ENCODE assay signal across 15 mouse cellular contexts in genomic region chr10:117103854-117104598, GRCm38 (mm10). TPM values are rescaled to one million over a fixed set of nuclear protein-coding genes. Genes with fewer than 3 reads are reported as not detected.
DNase-seq lines count a peak whose midpoint lies in the region; ATAC-seq and TF ChIP-seq lines count a peak whose summit lies in the region.
"Had no signal": no experiment of that assay in that cellular context is flagged by ENCODE, and none has a peak within 500 bp of the region (broad histone marks: within the 10 kb centered on the region; RNA-seq: fewer than 3 reads in every experiment).

No protein-coding gene starts in this region.

- H3K27me3 ChIP-seq in heart, postnatal 0 days (ENCODE audit: control insufficient read depth, insufficient read depth, low read length): no peaks in the 10 kb centered on the region
- no peaks in the 10 kb centered on the region for H3K27me3 ChIP-seq in intestine, embryonic 16.5 days (replicated peaks; ENCODE audit: control insufficient read depth, insufficient read depth, low read length)
- no peaks in the 10 kb centered on the region for H3K27me3 ChIP-seq in myocyte (ENCODE audit: control insufficient read depth, insufficient read depth, insufficient read length)
- H3K27me3 ChIP-seq: embryonic facial prominence, embryonic 13.5 days; limb, embryonic 15.5 days had no signal

- intact Hi-C loops in heart, postnatal 10 days (cut with DNase I): no loop called here
- intact Hi-C loops in left cerebral cortex, postnatal 36 days (cut with DNase I): no loop called here

- H3K27ac ChIP-seq in heart, postnatal 0 days (ENCODE audit: low read depth): peak overlapping the region; percentile 38; the same call in 1 of the 2 replicates
- peak overlapping the region; percentile 45; the same call in 1 of the 2 replicates for H3K27ac ChIP-seq in intestine, embryonic 16.5 days (ENCODE audit: low read length)
- H3K27ac ChIP-seq: embryonic facial prominence, embryonic 13.5 days; left cerebral cortex, adult 2 months; limb, embryonic 15.5 days had no signal

- DNase-seq in heart, postnatal 0 days (ENCODE audit: low spot score): no peak
- DNase-seq in heart, postnatal 10 days: no peak
- peak; percentile 35 for DNase-seq in T-cell, adult 2 months (ENCODE audit: low spot score)
- no peak for DNase-seq in cerebellum, postnatal 10 days
- DNase-seq in left cerebral cortex, postnatal 36 days (ENCODE audit: low spot score in 2 of 2): no peak
- DNase-seq: cerebellum, adult 2 months; gastrocnemius, postnatal 36 days; thymus, postnatal 25 days had no signal

- TF ChIP-seq EP300 in heart, postnatal 0 days (IDR thresholded peaks at IDR 0.05; ENCODE audit: low read depth): no peak

- H3K9ac ChIP-seq in heart, postnatal 0 days (replicated peaks; ENCODE audit: low read depth, low read length): no peak overlapping the region
- no peak overlapping the region for H3K9ac ChIP-seq in intestine, embryonic 16.5 days (ENCODE audit: low read depth, low read length)
- H3K9ac ChIP-seq: embryonic facial prominence, embryonic 13.5 days; limb, embryonic 15.5 days had no signal

- TF ChIP-seq POLR2A in myocyte (IDR thresholded peaks at IDR 0.05; ENCODE audit: insufficient read length, low read depth): no peak

- peaks cover 95% of the 10 kb centered on the region for H3K79me2 ChIP-seq in myocyte (ENCODE audit: control insufficient read depth, insufficient read depth)

- no peak for ATAC-seq in heart, postnatal 0 days (ENCODE audit: insufficient read depth, low read depth)
- peak; percentile 70 for ATAC-seq in intestine, embryonic 16.5 days
- ATAC-seq: forebrain, embryonic 16.5 days had no signal

- no peak overlapping the region for H3K4me2 ChIP-seq in heart, postnatal 0 days (ENCODE audit: low read depth, low read length)
- no peak overlapping the region for H3K4me2 ChIP-seq in intestine, embryonic 16.5 days (ENCODE audit: low read depth, low read length)
- H3K4me2 ChIP-seq in myocyte (ENCODE audit: low read depth): no peak overlapping the region
- H3K4me2 ChIP-seq: embryonic facial prominence, embryonic 13.5 days; limb, embryonic 15.5 days had no signal

- peaks cover 28% of the 10 kb centered on the region for H3K4me1 ChIP-seq in heart, postnatal 0 days (ENCODE audit: control insufficient read depth, insufficient read depth)
- H3K4me1 ChIP-seq in intestine, embryonic 16.5 days (ENCODE audit: control insufficient read depth, insufficient read depth, low read length): peaks cover 27% of the 10 kb centered on the region

- no peaks in the 10 kb centered on the region for H3K36me3 ChIP-seq in heart, postnatal 0 days (replicated peaks; ENCODE audit: control insufficient read depth, insufficient read depth, low read length)
- H3K36me3 ChIP-seq in intestine, embryonic 16.5 days (ENCODE audit: control insufficient read depth, insufficient read depth, low read length): no peaks in the 10 kb centered on the region
- H3K36me3 ChIP-seq in myocyte (ENCODE audit: control insufficient read depth, insufficient read depth): no peaks in the 10 kb centered on the region
- H3K36me3 ChIP-seq: embryonic facial prominence, embryonic 13.5 days; limb, embryonic 15.5 days; midbrain, embryonic 10.5 days had no signal

- H3K9me3 ChIP-seq in heart, postnatal 0 days (replicated peaks; ENCODE audit: control insufficient read depth, low read length): no peaks in the 10 kb centered on the region
- no peaks in the 10 kb centered on the region for H3K9me3 ChIP-seq in intestine, embryonic 16.5 days (ENCODE audit: control insufficient read depth, low read length)
- H3K9me3 ChIP-seq: embryonic facial prominence, embryonic 13.5 days; limb, embryonic 15.5 days; midbrain, embryonic 10.5 days had no signal

- no peak overlapping the region for H3ac ChIP-seq in myocyte (ENCODE audit: control insufficient read depth, insufficient read length)

- H3K4me3 ChIP-seq in heart, postnatal 0 days (ENCODE audit: low read depth, low read length): no peak overlapping the region
- H3K4me3 ChIP-seq in intestine, embryonic 16.5 days (ENCODE audit: low read length): no peak overlapping the region
- H3K4me3 ChIP-seq in myocyte: no peak overlapping the region
- H3K4me3 ChIP-seq: embryonic facial prominence, embryonic 13.5 days; left cerebral cortex, adult 2 months; limb, embryonic 15.5 days; midbrain, embryonic 10.5 days had no signal

- TF ChIP-seq CTCF in heart, postnatal 0 days (IDR thresholded peaks at IDR 0.05; ENCODE audit: low read depth): no peak

TF ChIP-seq in myocyte, 11 proteins besides CTCF, POLR2A, EP300 and RAD21:
- TF ChIP-seq USF1 (IDR thresholded peaks at IDR 0.05; ENCODE audit: low read depth) (no peak), E2F4 (IDR thresholded peaks at IDR 0.05; ENCODE audit: insufficient read depth) (no peak), POLR2AphosphoS2 (IDR thresholded peaks at IDR 0.05; ENCODE audit: insufficient read length, low read depth) (no peak), REST (IDR thresholded peaks at IDR 0.05; ENCODE audit: insufficient read depth, insufficient read length) (no peak), MYOG (IDR thresholded peaks at IDR 0.05; ENCODE audit: control insufficient read depth in 1 of 3, insufficient read depth in 1 of 3, insufficient read length in 2 of 3, low read depth in 2 of 3) (peak in 1 of 3 experiments; percentile 26), MYOD1 (IDR thresholded peaks at IDR 0.05; ENCODE audit: control insufficient read depth in 1 of 3, insufficient read length in 2 of 3, low read depth in 2 of 3) (peak in 2 of 3 experiments; percentile 18 to 50)

RNA-seq across cellular contexts. Expression of gene Cct2, which starts 40.4 kb away (rescaled TPM):
- total RNA-seq in heart, postnatal 0 days (2014; rRNA removed; ENCODE audit: low replicate concordance): 154 and 209 TPM in 2 replicates
- polyA plus RNA-seq in heart, postnatal 0 days (2015; fragmentation: Nextera tagmentation; extraction: Ambion mirVana): 121 and 129 TPM in 2 replicates
- total RNA-seq in heart, postnatal 10 days (2021): 100 to 1,000 TPM; 160 to 179 TPM
- 216 and 238 TPM in 2 replicates for polyA plus RNA-seq in intestine, embryonic 16.5 days (2015; fragmentation: Nextera tagmentation; extraction: Ambion mirVana)
- 384 TPM for polyA plus RNA-seq in myocyte (2012; fragmentation: generic; extraction: Trizol)
- total RNA-seq in left cerebral cortex, postnatal 36 days (2021): 100 to 1,000 TPM; 155 to 156 TPM

RNA-seq across cellular contexts. Expression of gene Frs2, which starts 44.3 kb away (rescaled TPM):
- total RNA-seq in heart, postnatal 0 days (2014; rRNA removed; ENCODE audit: low replicate concordance): 13.2 and 14.1 TPM in 2 replicates
- 12.8 and 13.6 TPM in 2 replicates for polyA plus RNA-seq in heart, postnatal 0 days (2015; fragmentation: Nextera tagmentation; extraction: Ambion mirVana)
- 10 to 100 TPM; 22.7 to 22.8 TPM for total RNA-seq in heart, postnatal 10 days (2021)
- polyA plus RNA-seq in intestine, embryonic 16.5 days (2015; fragmentation: Nextera tagmentation; extraction: Ambion mirVana): 13.9 and 15.6 TPM in 2 replicates
- polyA plus RNA-seq in myocyte (2012; fragmentation: generic; extraction: Trizol): 6.6 TPM
- 10 to 100 TPM; 33.2 to 35.6 TPM for total RNA-seq in left cerebral cortex, postnatal 36 days (2021)

RNA-seq across cellular contexts. Expression of gene Lrrc10, which starts 58.9 kb away (rescaled TPM):
- 330 and 397 TPM in 2 replicates for total RNA-seq in heart, postnatal 0 days (2014; rRNA removed; ENCODE audit: low replicate concordance)
- 115 and 138 TPM in 2 replicates for polyA plus RNA-seq in heart, postnatal 0 days (2015; fragmentation: Nextera tagmentation; extraction: Ambion mirVana)
- total RNA-seq in heart, postnatal 10 days (2021): 100 to 1,000 TPM; 156 to 283 TPM
- polyA plus RNA-seq in intestine, embryonic 16.5 days (2015; fragmentation: Nextera tagmentation; extraction: Ambion mirVana): not detected in 2 replicates
- polyA plus RNA-seq in myocyte (2012; fragmentation: generic; extraction: Trizol): not detected
- not detected for total RNA-seq in left cerebral cortex, postnatal 36 days (2021)
- total RNA-seq: left cerebral cortex, adult 2 months had no signal
- polyA plus RNA-seq: cerebellum, adult 2 months; embryonic facial prominence, embryonic 13.5 days; forebrain, embryonic 16.5 days; limb, embryonic 15.5 days had no signal

Comparison
In these comparisons a context has a peak if more than half of its experiments do, and no peak if none do; other contexts are left out.
1. RNA of gene Lrrc10, which starts 58.9 kb away (total RNA-seq): 330 to 397 TPM in heart, postnatal 0 days and 156 to 283 TPM in heart, postnatal 10 days; not detected in left cerebral cortex, postnatal 36 days; every median in the first group is over 100 times any median in the second.